Mouse (Mus musculus): Measurements from ENCODE around the gene Mybbp1a.

Mybbp1a gene

GRCm38 (mm10) chr11:72440965-72441664 is at the start of gene Mybbp1a:
Gene Mybbp1a (plus strand): TSS chr11:72441355.
- peak; percentile 95 for DNase-seq (ENCODE audit: low read depth, low spot score)

GRCm38 (mm10) chr11:72393243-72393642 is 47.9 kb upstream of the Mybbp1a start:
- no peak for DNase-seq (ENCODE audit: low read depth, low spot score)

GRCm38 (mm10) chr11:72393669-72394068 is 47.5 kb upstream of the Mybbp1a start:
- DNase-seq (ENCODE audit: low read depth, low spot score): no peak

- no peak for DNase-seq (ENCODE audit: low read depth, low spot score)
These were observed 46.5 kb upstream of the Mybbp1a start for GRCm38 (mm10) chr11:72394694-72395093.

GRCm38 (mm10) chr11:72395652-72396051 is 45.5 kb upstream of the Mybbp1a start:
- no peak for DNase-seq (ENCODE audit: low read depth, low spot score)

GRCm38 (mm10) chr11:72396621-72397020 is 44.5 kb upstream of the Mybbp1a start:
- DNase-seq (ENCODE audit: low read depth, low spot score): no peak

- DNase-seq (ENCODE audit: low read depth, low spot score): no peak
These were observed 44.1 kb upstream of the Mybbp1a start for GRCm38 (mm10) chr11:72397072-72397471.

- DNase-seq (ENCODE audit: low read depth, low spot score): no peak
These were observed 43.2 kb upstream of the Mybbp1a start for GRCm38 (mm10) chr11:72397811-72398525.

GRCm38 (mm10) chr11:72401068-72401467 is 40.1 kb upstream of the Mybbp1a start:
- DNase-seq (ENCODE audit: low read depth, low spot score): no peak

- DNase-seq (ENCODE audit: low read depth, low spot score): no peak
These were observed 39.1 kb upstream of the Mybbp1a start for GRCm38 (mm10) chr11:72402017-72402416.

GRCm38 (mm10) chr11:72402969-72403368 is 38.2 kb upstream of the Mybbp1a start:
- no peak for DNase-seq (ENCODE audit: low read depth, low spot score)

GRCm38 (mm10) chr11:72405532-72405931 is 35.6 kb upstream of the Mybbp1a start:
- DNase-seq (ENCODE audit: low read depth, low spot score): no peak

GRCm38 (mm10) chr11:72406079-72406675 is 35.0 kb upstream of the Mybbp1a start:
- no peak for DNase-seq (ENCODE audit: low read depth, low spot score)

GRCm38 (mm10) chr11:72407081-72407480 is 34.1 kb upstream of the Mybbp1a start:
- no peak for DNase-seq (ENCODE audit: low read depth, low spot score)

- no peak for DNase-seq (ENCODE audit: low read depth, low spot score)
These were observed 33.6 kb upstream of the Mybbp1a start for GRCm38 (mm10) chr11:72407574-72407973.

- no peak for DNase-seq (ENCODE audit: low read depth, low spot score)
These were observed 32.5 kb upstream of the Mybbp1a start for GRCm38 (mm10) chr11:72408451-72409170.

GRCm38 (mm10) chr11:72409649-72410385 is 31.3 kb upstream of the Mybbp1a start:
- DNase-seq (ENCODE audit: low read depth, low spot score): no peak

GRCm38 (mm10) chr11:72410521-72411092 is 30.5 kb upstream of the Mybbp1a start:
- no peak for DNase-seq (ENCODE audit: low read depth, low spot score)

- DNase-seq (ENCODE audit: low read depth, low spot score): peak; percentile 65
These were observed 29.8 kb upstream of the Mybbp1a start, which contains the start of gene Smtnl2 for GRCm38 (mm10) chr11:72411093-72411921. Gene Smtnl2 (minus strand): TSS chr11:72411713.

- no peak for DNase-seq (ENCODE audit: low read depth, low spot score)
These were observed 29.2 kb upstream of the Mybbp1a start for GRCm38 (mm10) chr11:72411945-72412344.

Data from forelimb bud, embryonic 11.5 days (tissue).